Mouse (Mus musculus): ENCODE measurements around the gene Fbxo33. TPM values are rescaled to one million over a fixed set of nuclear protein-coding genes. Genes with fewer than 3 reads are reported as not detected.
"Not testable (repeated sequence)": the region's sequence is repeated elsewhere in the genome, so short reads cannot be mapped to it uniquely, and the experiment has no call there.

The Fbxo33 gene
- polyA plus RNA-seq, 1 experiment, result 20.2 TPM

GRCm38 (mm10) chr12:59260362-59260761, 40.8 kb upstream of the Fbxo33 start:
- Histone ChIP-seq H3K9me3 (replicated peaks; ENCODE audit: control insufficient read depth, insufficient read depth, low read length, poor library complexity, severe bottlenecking) (no peaks in the 10 kb centered on the region), H3K4me1 (ENCODE audit: control insufficient read depth, insufficient read depth, low read length) (no peaks in the 10 kb centered on the region), H3K36me3 (ENCODE audit: control insufficient read depth, insufficient read depth, low read length, poor library complexity, severe bottlenecking) (no peaks in the 10 kb centered on the region), H3K27me3 (ENCODE audit: control insufficient read depth, insufficient read depth, low read length, poor library complexity, severe bottlenecking) (no peaks in the 10 kb centered on the region), H3K27ac (ENCODE audit: insufficient read depth, low read length) (no peak overlapping the region), H3K9ac (ENCODE audit: low read depth, poor library complexity, severe bottlenecking) (no peak overlapping the region), H3K4me3 (ENCODE audit: low read depth, low read length) (no peak overlapping the region)
- TF ChIP-seq POLR2A (IDR thresholded peaks at IDR 0.05; ENCODE audit: insufficient read depth, low read length), result no peak

- H3K4me3 ChIP-seq (ENCODE audit: low read depth, low read length), result no peak overlapping the region
- H3K27me3 ChIP-seq (ENCODE audit: control insufficient read depth, insufficient read depth, low read length, poor library complexity, severe bottlenecking), result no peaks in the 10 kb centered on the region
- no peak overlapping the region for H3K27ac ChIP-seq (ENCODE audit: insufficient read depth, low read length)
- H3K4me1 ChIP-seq (ENCODE audit: control insufficient read depth, insufficient read depth, low read length), result no peaks in the 10 kb centered on the region
- H3K36me3 ChIP-seq (ENCODE audit: control insufficient read depth, insufficient read depth, low read length, poor library complexity, severe bottlenecking), result no peaks in the 10 kb centered on the region
- no peak overlapping the region for H3K9ac ChIP-seq (ENCODE audit: low read depth, poor library complexity, severe bottlenecking)
- H3K9me3 ChIP-seq (replicated peaks; ENCODE audit: control insufficient read depth, insufficient read depth, low read length, poor library complexity, severe bottlenecking), result no peaks in the 10 kb centered on the region
- TF ChIP-seq CTCF (IDR thresholded peaks at IDR 0.05; ENCODE audit: low read depth, low read length) (no peak), EP300 (IDR thresholded peaks at IDR 0.05; ENCODE audit: insufficient read depth, low read depth, low read length) (no peak), POLR2A (IDR thresholded peaks at IDR 0.05; ENCODE audit: insufficient read depth, low read length) (no peak)
Measured at GRCm38 (mm10) chr12:59259015-59259414, 39.5 kb upstream of the Fbxo33 start.

GRCm38 (mm10) chr12:59250259-59250827, 30.8 kb upstream of the Fbxo33 start:
- no peak for TF ChIP-seq EP300 (IDR thresholded peaks at IDR 0.05; ENCODE audit: insufficient read depth, low read depth, low read length)
- TF ChIP-seq POLR2A (IDR thresholded peaks at IDR 0.05; ENCODE audit: insufficient read depth, low read length), result no peak
- TF ChIP-seq CTCF (IDR thresholded peaks at IDR 0.05; ENCODE audit: low read depth, low read length), result no peak
- Histone ChIP-seq H3K27me3 (ENCODE audit: control insufficient read depth, insufficient read depth, low read length, poor library complexity, severe bottlenecking) (no peaks in the 10 kb centered on the region), H3K4me1 (ENCODE audit: control insufficient read depth, insufficient read depth, low read length) (no peaks in the 10 kb centered on the region), H3K27ac (ENCODE audit: insufficient read depth, low read length) (no peak overlapping the region), H3K4me3 (ENCODE audit: low read depth, low read length) (no peak overlapping the region), H3K9me3 (replicated peaks; ENCODE audit: control insufficient read depth, insufficient read depth, low read length, poor library complexity, severe bottlenecking) (0 out of 2 replicates have a peak, but pooled peaks cover 2% of the 10 kb centered on the region), H3K9ac (ENCODE audit: low read depth, poor library complexity, severe bottlenecking) (no peak overlapping the region), H3K36me3 (ENCODE audit: control insufficient read depth, insufficient read depth, low read length, poor library complexity, severe bottlenecking) (no peaks in the 10 kb centered on the region)

- no peaks in the 10 kb centered on the region for H3K27me3 ChIP-seq (ENCODE audit: control insufficient read depth, insufficient read depth, low read length, poor library complexity, severe bottlenecking)
- H3K4me1 ChIP-seq (ENCODE audit: control insufficient read depth, insufficient read depth, low read length), result no peaks in the 10 kb centered on the region
- no peak overlapping the region for H3K27ac ChIP-seq (ENCODE audit: insufficient read depth, low read length)
- no peak overlapping the region for H3K9ac ChIP-seq (ENCODE audit: low read depth, poor library complexity, severe bottlenecking)
- no peak overlapping the region for H3K4me3 ChIP-seq (ENCODE audit: low read depth, low read length)
- no peaks in the 10 kb centered on the region for H3K36me3 ChIP-seq (ENCODE audit: control insufficient read depth, insufficient read depth, low read length, poor library complexity, severe bottlenecking)
- TF ChIP-seq CTCF (IDR thresholded peaks at IDR 0.05; ENCODE audit: low read depth, low read length) (no peak), EP300 (IDR thresholded peaks at IDR 0.05; ENCODE audit: insufficient read depth, low read depth, low read length) (no peak), POLR2A (IDR thresholded peaks at IDR 0.05; ENCODE audit: insufficient read depth, low read length) (no peak)
- H3K9me3 ChIP-seq (replicated peaks; ENCODE audit: control insufficient read depth, insufficient read depth, low read length, poor library complexity, severe bottlenecking), result 0 out of 2 replicates have a peak, but pooled peaks cover 2% of the 10 kb centered on the region
Measured at GRCm38 (mm10) chr12:59248969-59249368, 29.4 kb upstream of the Fbxo33 start.

GRCm38 (mm10) chr12:59241031-59241430, 21.5 kb upstream of the Fbxo33 start:
- not testable (repeated sequence) for H3K4me1 ChIP-seq (ENCODE audit: control insufficient read depth, insufficient read depth, low read length); H3K27ac ChIP-seq (ENCODE audit: insufficient read depth, low read length); H3K36me3 ChIP-seq (ENCODE audit: control insufficient read depth, insufficient read depth, low read length, poor library complexity, severe bottlenecking); H3K27me3 ChIP-seq (ENCODE audit: control insufficient read depth, insufficient read depth, low read length, poor library complexity, severe bottlenecking); H3K9me3 ChIP-seq (replicated peaks; ENCODE audit: control insufficient read depth, insufficient read depth, low read length, poor library complexity, severe bottlenecking); H3K4me3 ChIP-seq (ENCODE audit: low read depth, low read length); H3K9ac ChIP-seq (ENCODE audit: low read depth, poor library complexity, severe bottlenecking)

GRCm38 (mm10) chr12:59238434-59238833, 18.9 kb upstream of the Fbxo33 start:
- H3K4me3 ChIP-seq (ENCODE audit: low read depth, low read length), result no peak overlapping the region
- TF ChIP-seq POLR2A (IDR thresholded peaks at IDR 0.05; ENCODE audit: insufficient read depth, low read length), result no peak
- H3K9ac ChIP-seq (ENCODE audit: low read depth, poor library complexity, severe bottlenecking), result no peak overlapping the region
- no peak overlapping the region for H3K27ac ChIP-seq (ENCODE audit: insufficient read depth, low read length)
- no peaks in the 10 kb centered on the region for H3K27me3 ChIP-seq (ENCODE audit: control insufficient read depth, insufficient read depth, low read length, poor library complexity, severe bottlenecking)
- H3K36me3 ChIP-seq (ENCODE audit: control insufficient read depth, insufficient read depth, low read length, poor library complexity, severe bottlenecking), result no peaks in the 10 kb centered on the region
- H3K9me3 ChIP-seq (replicated peaks; ENCODE audit: control insufficient read depth, insufficient read depth, low read length, poor library complexity, severe bottlenecking), result no peaks in the 10 kb centered on the region
- no peaks in the 10 kb centered on the region for H3K4me1 ChIP-seq (ENCODE audit: control insufficient read depth, insufficient read depth, low read length)

Data from ES-Bruce4 (cell line).